Mouse (Mus musculus) small intestine, adult 2 months (tissue): ENCODE measurements at regions not wholly inside any gene's neighbourhood (a gene's known extent, or its start where the extent isn't known, plus 50 kb on each side); places are given as distances from the start of the nearest gene placed in this dataset.

ENCODE experiments used
- H3K27ac ChIP-seq: fragments of 200-500 bp; 2 replicates; pipeline ENCODE4 v1.5.1; 2012; ENCODE audit warnings: low read depth, low read length, control low read depth, inconsistent platforms; ENCODE audit not compliant: insufficient read depth
- H3K27me3 ChIP-seq: fragments of 200-500 bp; 2 replicates; pipeline ENCODE4 v1.6.1; 2012; ENCODE audit warnings: mild to moderate bottlenecking, moderate library complexity, low read length, inconsistent platforms; ENCODE audit not compliant: control insufficient read depth, insufficient read depth
- H3K36me3 ChIP-seq: fragments of 200-500 bp; 2 replicates; pipeline ENCODE4 v1.6.1; 2012; ENCODE audit warnings: mild to moderate bottlenecking, low read length, control low read depth, inconsistent platforms; ENCODE audit not compliant: control insufficient read depth, insufficient read depth
- H3K4me1 ChIP-seq: fragments of 200-500 bp; 2 replicates; pipeline ENCODE4 v1.6.1; 2012; ENCODE audit warnings: low read length, inconsistent platforms, mixed read lengths; ENCODE audit not compliant: control insufficient read depth, insufficient read depth, insufficient read length
- H3K4me3 ChIP-seq: fragments of 200-500 bp; 2 replicates; pipeline ENCODE4 v1.5.1; 2012; ENCODE audit warnings: low read depth, mild to moderate bottlenecking, control low read depth, inconsistent platforms, low read length, moderate library complexity
- CTCF ChIP-seq: fragments of 200-500 bp; IDR thresholded peaks from 2 replicates; pipeline ENCODE4 v1.5.1; 2012; ENCODE audit warnings: low read depth, mild to moderate bottlenecking, control low read depth, inconsistent platforms, low read length, moderate library complexity, mixed read lengths; ENCODE audit not compliant: insufficient replicate concordance, insufficient read length; ENCODE audit errors: extremely low read depth
- POLR2A ChIP-seq: fragments of 200-500 bp; IDR thresholded peaks from 2 replicates; pipeline ENCODE4 v1.6.1; 2012; ENCODE audit warnings: low read depth, mild to moderate bottlenecking, control low read depth, inconsistent platforms, low read length, moderate library complexity
- WGBS: fragments of 180-500 bp; shearing (Covaris S2); methylation state at CpG from one replicate; pipeline ENCODE4 v1.1.7; 2018; 5-methylcytosine and 5-hydroxymethylcytosine counted together

DNA sequence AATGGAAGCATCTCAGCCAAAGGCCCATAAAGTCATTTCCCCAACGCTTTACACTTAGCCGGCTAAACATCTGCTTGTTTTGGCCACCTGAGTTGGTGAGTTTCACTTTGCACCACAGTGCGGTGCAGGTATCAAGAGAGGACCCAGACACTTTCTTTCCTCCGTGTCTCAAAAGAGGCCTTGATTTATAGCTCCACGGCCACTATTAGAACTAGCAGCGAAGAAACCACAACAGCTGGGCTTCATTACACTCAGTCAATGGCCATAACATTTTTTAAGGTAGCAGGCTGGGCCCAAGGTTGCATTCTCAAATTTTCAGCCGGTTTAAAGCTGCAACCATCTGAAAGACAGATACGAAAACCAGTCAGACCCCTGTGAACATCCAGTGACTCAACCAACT is 103.4 kb downstream of the Mreg start:
- Histone ChIP-seq H3K4me1 (no peaks in the 10 kb centered on the region), H3K27ac (no peak overlapping the region), H3K36me3 (no peaks in the 10 kb centered on the region), H3K27me3 (no peaks in the 10 kb centered on the region), H3K4me3 (no peak overlapping the region)
- 73% methylated on average over 8 of the region's 8 CpGs for WGBS
- TF ChIP-seq CTCF: no peak

GRCm38 (mm10) chr1:72107125-72107524 is 105.0 kb downstream of the Mreg start:
- 77% methylated on average over 7 of the region's 7 CpGs for WGBS
- no peaks in the 10 kb centered on the region for H3K27me3 ChIP-seq

GRCm38 (mm10) chr1:72106655-72107054 is 105.5 kb downstream of the Mreg start:
- Histone ChIP-seq H3K4me1 (no peaks in the 10 kb centered on the region), H3K36me3 (no peaks in the 10 kb centered on the region), H3K27me3 (no peaks in the 10 kb centered on the region), H3K27ac (no peak overlapping the region), H3K4me3 (no peak overlapping the region)
- TF ChIP-seq CTCF: no peak
- TF ChIP-seq POLR2A: no peak
- WGBS: 78% methylated on average over 4 of the region's 4 CpGs

More at GRCm38 (mm10) chr1:72107125-72107524, 105.0 kb downstream of the Mreg start:
- TF ChIP-seq POLR2A (no peak), CTCF (no peak)
- no peaks in the 10 kb centered on the region for H3K36me3 ChIP-seq
- H3K27ac ChIP-seq: no peak overlapping the region
- H3K4me3 ChIP-seq: no peak overlapping the region
- no peaks in the 10 kb centered on the region for H3K4me1 ChIP-seq

DNA sequence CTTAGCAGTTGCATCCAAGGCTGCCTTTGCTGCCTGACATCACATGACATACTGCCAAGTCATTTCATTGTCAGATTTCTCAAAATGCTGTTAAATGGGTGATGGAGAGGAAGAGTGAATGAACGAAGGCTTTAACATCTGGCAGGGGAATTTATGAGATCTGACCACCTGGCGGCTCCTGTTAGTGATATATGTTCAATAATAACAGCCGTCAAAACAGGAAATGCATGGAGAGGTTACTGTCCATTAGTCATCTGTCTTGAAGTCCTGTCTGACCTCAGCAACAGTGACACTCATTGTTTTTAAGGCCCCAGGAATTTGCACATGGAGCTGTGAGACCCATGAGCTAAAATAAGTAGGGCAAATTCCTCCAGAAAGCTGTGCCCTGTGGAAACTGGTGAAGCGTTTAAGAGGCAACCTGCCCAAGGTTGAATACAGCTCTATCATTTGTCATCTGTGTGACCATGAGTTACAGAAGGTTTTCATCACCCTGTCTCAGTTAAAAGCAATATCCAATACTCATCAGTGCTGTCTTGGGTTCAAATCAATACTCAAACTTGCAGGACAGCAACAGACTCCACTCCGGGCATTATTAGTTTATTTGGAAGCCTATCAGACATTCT is 106.6 kb downstream of the Mreg start:
- Histone ChIP-seq H3K27ac (no peak overlapping the region), H3K4me1 (no peaks in the 10 kb centered on the region)
- 75% methylated on average over 5 of the region's 5 CpGs for WGBS

DNA sequence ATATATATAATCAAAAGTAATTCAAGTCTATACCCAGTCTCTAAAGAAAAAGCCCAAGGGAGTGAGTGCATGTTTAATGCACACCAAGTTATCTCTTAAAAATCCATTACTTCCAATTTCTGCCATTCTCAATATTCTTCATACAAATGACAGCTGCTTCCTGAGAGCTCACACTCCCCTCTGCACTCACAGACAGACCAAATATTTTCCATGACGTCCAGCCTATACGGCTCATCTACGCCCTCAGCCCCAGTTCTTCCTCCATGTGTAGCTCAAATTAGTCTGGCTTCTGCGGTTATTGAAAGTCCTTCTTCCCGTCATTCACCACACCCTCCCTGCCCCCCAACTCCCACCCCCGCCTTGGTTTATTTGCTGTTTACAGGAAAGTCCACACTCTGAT is 108.1 kb downstream of the Mreg start:
- WGBS: 71% methylated on average over 6 of the region's 6 CpGs
- no peak for TF ChIP-seq CTCF
- TF ChIP-seq POLR2A: no peak
- H3K36me3 ChIP-seq: no peaks in the 10 kb centered on the region
- H3K27ac ChIP-seq: no peak overlapping the region
- H3K4me1 ChIP-seq: no peaks in the 10 kb centered on the region
- H3K27me3 ChIP-seq: no peaks in the 10 kb centered on the region
- no peak overlapping the region for H3K4me3 ChIP-seq

More for the DNA sequence above, 106.6 kb downstream of the Mreg start:
- Histone ChIP-seq H3K36me3 (no peaks in the 10 kb centered on the region), H3K4me3 (no peak overlapping the region), H3K27me3 (no peaks in the 10 kb centered on the region)
- TF ChIP-seq POLR2A (no peak), CTCF (no peak)

- Histone ChIP-seq H3K27ac (no peak overlapping the region), H3K36me3 (no peaks in the 10 kb centered on the region), H3K4me3 (no peak overlapping the region), H3K4me1 (no peaks in the 10 kb centered on the region), H3K27me3 (no peaks in the 10 kb centered on the region)
- TF ChIP-seq POLR2A: no peak
- no peak for TF ChIP-seq CTCF
- 82% methylated on average over 6 of the region's 6 CpGs for WGBS
Measured at GRCm38 (mm10) chr1:72103387-72103786, 108.7 kb downstream of the Mreg start.

DNA sequence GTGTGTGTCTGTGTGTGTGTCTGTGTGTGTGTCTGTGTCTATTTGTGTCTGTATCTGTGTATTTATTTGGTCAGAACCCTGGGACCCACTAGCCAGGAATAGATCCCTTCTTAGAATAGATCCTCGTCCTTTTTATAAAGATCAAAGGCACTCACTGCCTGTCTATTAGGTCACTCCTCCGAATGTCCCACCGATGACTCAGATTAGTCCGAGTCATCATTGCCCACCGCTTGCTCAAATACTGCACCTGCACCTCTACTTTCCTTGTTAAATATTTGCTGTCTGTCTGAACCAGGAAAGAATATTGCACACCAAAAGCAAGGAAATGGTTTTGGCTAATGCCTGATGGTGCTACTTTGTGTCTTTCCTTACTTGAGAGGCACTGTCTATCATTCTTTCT is 112.7 kb downstream of the Mreg start:
- WGBS: 23% methylated on average over 5 of the region's 5 CpGs
- H3K36me3 ChIP-seq: no peaks in the 10 kb centered on the region

More for the DNA sequence above, 112.7 kb downstream of the Mreg start:
- no peaks in the 10 kb centered on the region for H3K4me1 ChIP-seq
- TF ChIP-seq POLR2A (no peak), CTCF (no peak)
- H3K4me3 ChIP-seq: no peak overlapping the region
- H3K27ac ChIP-seq: no peak overlapping the region
- H3K27me3 ChIP-seq: no peaks in the 10 kb centered on the region; the same call in 1 of the 2 replicates
